Mouse (Mus musculus): ENCODE measurements around the gene Pam.

DNA sequence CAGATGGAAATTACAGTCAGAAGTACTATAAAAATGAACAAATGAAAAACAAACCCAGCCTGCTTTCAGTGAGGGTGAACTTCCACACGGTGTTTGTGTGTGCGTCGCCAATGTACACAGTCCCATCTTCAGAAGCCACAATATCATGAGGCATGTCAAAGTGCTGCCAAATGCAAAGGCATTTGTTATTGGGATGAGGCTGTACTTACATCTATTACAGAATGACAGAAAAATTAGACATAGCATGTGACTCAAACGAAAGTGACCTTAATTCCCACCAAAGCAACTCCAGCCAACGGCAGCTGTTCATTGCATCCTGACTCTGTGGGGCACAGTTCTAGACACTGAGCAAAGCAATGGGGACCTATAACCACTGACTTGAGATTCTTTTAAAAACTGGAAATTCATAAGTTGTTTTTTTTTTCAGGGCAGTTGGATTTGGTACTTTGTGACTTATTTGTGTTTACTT, 261.1 kb downstream of the Pam start:
- TF ChIP-seq POLR2AphosphoS2 (IDR thresholded peaks at IDR 0.05; ENCODE audit: low read length), result no peak
- no peak for TF ChIP-seq GATA1 (IDR thresholded peaks at IDR 0.05; ENCODE audit: low read depth, low read length)
- TF ChIP-seq USF1 (IDR thresholded peaks at IDR 0.05; ENCODE audit: low read depth, low read length), result no peak
- TF ChIP-seq CTCF (IDR thresholded peaks at IDR 0.05 in 2 of 3, conservative IDR thresholded peaks at IDR 0.05 in 1 of 3; ENCODE audit: control insufficient read depth in 1 of 3, insufficient read depth in 1 of 3, low read depth in 2 of 3, low read length in 3 of 3, poor library complexity in 1 of 3, severe bottlenecking in 1 of 3), result no peak
- TF ChIP-seq KAT2A (conservative IDR thresholded peaks at IDR 0.05; ENCODE audit: low read depth, low read length), result no peak
- TF ChIP-seq CHD2 (IDR thresholded peaks at IDR 0.05; ENCODE audit: low read length), result no peak
- no peak for TF ChIP-seq EP300 (IDR thresholded peaks at IDR 0.05; ENCODE audit: low read depth in 1 of 2, low read length in 2 of 2)
- TF ChIP-seq USF2 (IDR thresholded peaks at IDR 0.05; ENCODE audit: borderline replicate concordance in 1 of 2, insufficient read depth in 1 of 2, low read depth in 1 of 2, low read length in 2 of 2), result no peak
- no peak for TF ChIP-seq MYC (IDR thresholded peaks at IDR 0.05; ENCODE audit: low read depth, low read length)
- TF ChIP-seq MEF2A (IDR thresholded peaks at IDR 0.05; ENCODE audit: extremely low read depth, insufficient replicate concordance, low read depth, low read length, poor library complexity, severe bottlenecking), result no peak
- TF ChIP-seq ETS1 (IDR thresholded peaks at IDR 0.05; ENCODE audit: low read depth, low read length), result no peak
